Mouse (Mus musculus) lung, postnatal 4 days (tissue): ENCODE measurements around the gene Mical2.

Experiments
- DNase-seq, 2 experiments: peaks; one replicate each; pipeline ENCODE4 v3.0.0; 2021

The Mical2 gene

GRCm38 (mm10) chr7:112369977-112370376 lies 144.3 kb downstream of the Mical2 start:
- DNase-seq = no peak

DNA sequence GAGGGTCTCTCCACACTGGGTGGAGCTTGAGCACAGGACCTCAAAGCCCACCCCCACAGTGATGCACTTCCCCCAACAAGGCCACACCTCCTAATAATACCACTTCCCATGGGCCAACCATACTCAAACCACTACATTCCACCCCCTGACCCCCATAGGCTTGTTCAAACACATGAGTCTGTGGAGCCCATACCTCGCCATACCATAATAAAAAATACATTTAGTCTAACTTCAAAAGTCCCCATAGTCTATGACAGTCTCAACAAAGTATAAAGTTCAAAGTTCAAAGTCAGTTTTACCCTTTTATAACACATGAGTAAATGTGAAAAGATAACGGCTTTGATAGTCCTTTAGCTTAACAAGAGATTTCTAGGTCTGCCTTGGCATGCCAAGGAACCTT lies 145.7 kb downstream of the Mical2 start:
- no peak for DNase-seq

DNA sequence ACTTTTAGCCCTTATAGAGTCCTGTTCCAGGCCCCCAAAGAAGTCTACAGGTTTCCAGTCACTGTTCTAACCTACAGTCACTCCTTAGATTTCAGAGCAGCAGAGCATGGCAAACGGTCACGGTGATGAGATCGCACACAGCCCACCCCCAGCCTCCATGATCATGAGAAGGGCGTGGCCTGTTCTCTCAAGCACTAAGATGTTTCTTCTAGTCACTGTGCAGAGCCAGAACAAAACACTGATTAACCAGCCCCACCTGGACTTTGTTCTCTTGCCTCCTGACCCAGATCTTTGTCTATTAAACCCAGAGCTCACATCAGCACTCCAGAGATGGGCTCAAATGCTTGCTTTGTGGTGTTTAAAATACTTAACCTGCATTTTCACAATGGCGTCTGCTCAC lies 148.4 kb downstream of the Mical2 start:
- DNase-seq = no peak

GRCm38 (mm10) chr7:112375062-112375461 lies 149.4 kb downstream of the Mical2 start:
- DNase-seq = no peak

GRCm38 (mm10) chr7:112375900-112376299 lies 150.2 kb downstream of the Mical2 start:
- peak; percentile 39 to 67 for DNase-seq

DNA sequence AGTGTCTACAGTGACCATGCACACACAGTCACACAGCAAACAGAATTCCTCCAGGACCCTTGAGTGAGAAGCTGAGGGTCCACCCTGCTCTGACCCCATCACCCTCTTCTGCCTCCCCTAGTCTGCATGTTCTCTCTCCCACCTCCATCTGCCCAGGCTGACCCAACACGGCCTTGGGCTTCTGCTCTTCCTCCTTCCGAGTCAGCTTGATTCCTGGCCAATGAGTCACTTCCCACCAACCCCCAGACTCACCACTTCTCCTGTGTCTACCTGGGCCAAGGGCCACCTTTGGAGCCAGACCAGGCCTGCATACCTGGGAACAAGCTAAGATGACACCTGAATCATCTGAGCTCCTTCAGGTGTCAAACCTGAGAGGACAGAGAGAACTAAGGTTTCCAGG lies 151.0 kb downstream of the Mical2 start:
- DNase-seq = no peak

DNA sequence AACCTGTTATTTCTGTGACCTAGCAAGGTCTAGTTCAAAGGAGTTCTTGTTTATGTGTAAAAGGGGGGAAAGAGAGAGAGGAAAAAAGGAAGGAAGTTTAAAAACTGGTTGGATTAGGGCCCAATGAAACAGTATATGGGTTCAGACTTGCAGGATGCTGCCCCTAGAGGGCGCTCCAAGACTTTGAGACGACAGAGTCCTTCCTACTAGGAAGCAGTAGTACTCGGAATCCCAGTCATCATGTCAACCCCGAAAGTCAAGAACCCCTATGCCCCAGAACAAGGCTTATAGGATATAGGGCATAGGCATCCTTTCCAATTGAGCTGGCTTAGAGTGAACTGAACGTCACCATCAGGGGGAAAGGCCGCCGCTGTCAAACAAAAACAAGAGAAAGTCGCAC lies 151.7 kb downstream of the Mical2 start:
- DNase-seq = peak; percentile 70 to 82

DNA sequence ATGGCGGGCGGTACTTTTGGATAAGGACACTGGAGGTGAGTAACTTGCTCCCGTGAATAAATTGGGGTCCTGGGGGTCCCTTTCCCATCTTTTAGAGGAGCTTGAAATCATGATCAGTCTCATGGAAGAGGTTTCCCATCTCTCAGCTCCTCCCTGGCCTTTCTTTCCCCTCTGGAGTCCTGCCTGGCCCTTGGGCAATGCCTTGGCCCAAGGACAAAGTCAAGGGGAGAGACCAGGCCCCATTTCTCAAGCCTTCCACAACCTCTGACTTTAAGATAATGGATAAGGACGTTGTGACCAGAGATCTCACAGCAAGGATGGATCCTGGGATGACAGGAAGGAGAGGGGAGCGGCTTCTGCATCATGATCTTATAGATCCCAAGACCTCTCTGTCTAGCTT lies 152.4 kb downstream of the Mical2 start:
- DNase-seq = no peak

DNA sequence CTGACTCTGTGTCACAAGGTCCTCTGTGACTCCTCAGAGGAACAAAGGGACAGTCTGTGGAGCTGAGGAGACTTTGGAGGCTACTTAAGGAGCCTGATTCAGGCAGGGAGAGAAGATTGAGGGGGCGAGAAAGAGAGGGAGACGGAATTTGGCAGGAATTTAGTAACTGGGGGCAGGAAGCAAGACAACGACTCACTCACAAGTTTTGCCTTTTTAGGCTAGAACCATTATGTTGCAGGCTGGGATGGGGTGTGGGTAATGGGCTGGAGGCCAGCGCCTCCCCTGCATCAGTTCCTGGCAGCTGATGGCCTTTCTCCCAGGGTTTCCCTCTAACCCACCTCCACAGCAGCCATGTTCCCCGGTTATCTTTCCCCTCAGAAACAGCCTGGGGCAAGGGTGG lies 152.8 kb downstream of the Mical2 start:
- DNase-seq = peak; percentile 26 to 59

GRCm38 (mm10) chr7:112386521-112386920 lies 160.9 kb downstream of the Mical2 start:
- no peak for DNase-seq

- DNase-seq = no peak
Measured at GRCm38 (mm10) chr7:112387876-112388275, 162.2 kb downstream of the Mical2 start.

- DNase-seq = no peak
Measured at GRCm38 (mm10) chr7:112388363-112388875, 162.8 kb downstream of the Mical2 start.

DNA sequence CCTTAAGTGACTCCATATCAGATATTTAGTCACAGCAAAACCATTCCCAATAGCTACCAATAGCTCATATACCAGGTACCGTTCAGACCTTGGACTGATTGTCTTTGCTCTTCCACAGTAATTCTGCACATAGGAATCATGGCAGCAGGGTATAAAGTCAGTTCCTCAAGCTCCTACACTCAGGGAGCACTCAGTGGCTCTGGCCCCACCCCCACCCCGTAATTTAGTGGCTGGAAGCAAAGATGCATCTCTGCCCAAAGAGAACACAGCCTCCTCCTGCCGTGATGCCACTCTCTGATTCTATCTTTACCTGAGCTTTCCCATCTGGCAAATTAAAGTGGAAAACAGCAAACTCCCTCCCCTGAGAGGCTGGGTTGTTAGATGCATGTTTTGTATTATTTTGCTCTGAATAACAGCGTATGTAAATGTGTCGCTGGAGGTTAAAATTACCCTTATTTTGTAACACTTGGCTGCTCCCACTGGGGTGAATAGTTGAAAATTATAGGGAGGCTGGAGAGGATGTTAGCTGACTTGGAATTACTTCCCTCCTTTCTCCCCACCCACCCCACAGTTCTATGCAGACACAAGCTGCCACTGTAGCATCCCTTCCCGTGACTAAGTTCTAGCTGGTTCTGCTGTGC lies 164.1 kb downstream of the Mical2 start:
- DNase-seq = no peak

GRCm38 (mm10) chr7:112390252-112390936 lies 164.7 kb downstream of the Mical2 start:
- DNase-seq = peak in 1 of 2 experiments; percentile 14

DNA sequence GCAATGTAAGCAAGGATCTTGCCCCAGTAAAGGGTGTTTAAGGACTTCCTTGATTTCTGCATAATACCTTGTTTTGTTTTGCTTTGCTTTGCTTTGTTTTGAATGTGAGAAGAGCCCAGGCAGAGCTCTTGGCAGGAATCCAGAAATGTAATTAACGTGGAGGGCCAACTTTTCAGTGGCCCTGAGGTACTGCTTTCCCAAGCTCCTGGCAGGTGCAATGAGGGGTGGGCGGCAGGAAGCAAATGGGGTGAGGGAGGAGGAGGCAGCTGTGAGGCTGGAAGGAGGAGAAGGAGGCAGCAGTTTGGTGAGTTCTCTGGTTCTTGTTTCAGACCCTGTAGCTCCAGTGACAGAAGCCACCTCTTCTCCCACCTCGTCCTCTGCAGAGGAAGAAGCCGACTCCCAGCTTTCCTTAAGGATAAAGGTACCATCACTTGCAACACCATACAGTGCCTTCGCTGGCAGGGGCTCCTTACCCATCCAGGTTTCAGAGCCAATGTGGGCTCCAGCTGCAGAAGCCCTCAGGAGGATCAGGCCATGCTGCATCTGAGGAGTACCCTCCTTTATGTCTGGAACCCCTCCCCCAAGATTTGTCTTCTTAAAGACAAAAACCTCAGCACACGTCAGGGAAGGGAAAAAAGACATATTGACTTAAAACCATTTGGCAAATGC lies 165.4 kb downstream of the Mical2 start:
- no peak for DNase-seq

DNA sequence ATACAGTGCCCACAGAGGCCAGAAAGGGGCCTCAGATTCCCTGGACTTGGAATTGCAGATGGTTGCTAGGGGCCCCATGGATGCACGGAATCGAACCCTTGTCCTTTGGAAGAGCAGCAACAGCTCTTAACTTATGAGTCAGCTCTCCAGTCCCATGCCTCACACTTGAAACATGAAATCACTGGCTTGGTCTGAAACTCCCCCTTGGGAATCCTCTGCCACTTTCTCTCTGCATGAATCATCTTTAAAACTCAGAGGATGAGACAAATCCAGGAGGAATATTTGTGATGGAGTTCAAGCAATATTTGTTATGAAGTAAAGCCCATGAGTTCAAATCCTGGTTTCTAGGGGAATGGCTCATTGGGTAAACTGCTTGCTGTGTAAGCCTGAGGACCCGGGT lies 172.1 kb downstream of the Mical2 start:
- no peak for DNase-seq

DNA sequence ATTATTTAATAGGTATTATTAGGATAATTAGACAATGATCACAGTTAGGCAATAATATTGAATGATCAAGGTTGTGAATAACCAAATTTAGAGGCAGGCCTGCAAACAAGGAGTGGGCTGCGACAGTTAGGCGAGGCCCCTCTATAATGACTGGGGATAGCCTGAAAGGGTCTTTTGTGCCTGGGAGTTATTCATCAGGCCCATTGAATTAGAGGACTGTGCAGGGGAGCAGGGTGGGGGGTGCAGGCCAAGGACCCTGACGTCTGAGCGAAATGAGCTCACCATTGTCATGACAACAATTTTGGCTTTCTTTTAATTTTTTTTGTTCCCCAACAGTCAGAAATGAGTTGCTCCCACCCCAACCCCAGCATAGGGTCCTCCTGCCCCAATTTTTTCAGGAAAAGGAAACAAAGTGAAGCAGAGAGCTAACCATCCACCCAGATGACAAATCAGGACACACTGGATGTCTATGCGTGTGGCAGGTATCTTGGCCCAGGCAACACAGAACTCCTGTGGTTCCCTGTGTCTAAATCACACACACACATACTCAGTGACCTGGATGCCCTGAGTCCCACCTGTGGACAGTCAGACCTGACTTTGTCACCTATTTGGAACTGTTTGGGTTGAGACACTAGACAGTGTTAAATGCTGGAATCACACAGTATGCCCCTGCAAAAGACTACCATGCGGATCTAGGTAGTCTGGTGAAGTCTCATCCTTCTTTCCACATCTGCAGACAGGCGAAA lies 173.9 kb downstream of the Mical2 start:
- DNase-seq = no peak

GRCm38 (mm10) chr7:112400175-112400574 lies 174.5 kb downstream of the Mical2 start:
- DNase-seq = peak; percentile 79 to 83

DNA sequence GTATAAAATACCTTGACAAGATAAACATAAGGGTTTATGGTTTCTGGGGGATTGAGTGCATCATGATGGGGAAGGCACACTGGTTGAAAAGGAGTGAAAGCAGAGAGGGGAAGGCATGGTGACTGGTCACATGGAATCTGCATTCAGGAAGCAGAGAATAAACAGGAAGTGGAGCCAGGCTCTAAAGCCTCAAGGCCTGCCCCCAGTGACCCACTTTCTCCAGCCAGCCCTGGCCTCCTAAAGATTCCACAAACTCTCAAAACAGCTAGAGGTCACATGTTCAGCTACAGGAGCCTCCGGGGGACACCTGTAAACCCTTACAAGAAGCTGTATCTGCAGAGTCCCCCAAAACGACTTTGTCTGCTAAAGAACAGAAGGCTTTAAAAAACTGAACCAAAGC lies 179.4 kb downstream of the Mical2 start:
- no peak for DNase-seq

- DNase-seq = no peak
Measured at GRCm38 (mm10) chr7:112405578-112405977, 179.9 kb downstream of the Mical2 start.

DNA sequence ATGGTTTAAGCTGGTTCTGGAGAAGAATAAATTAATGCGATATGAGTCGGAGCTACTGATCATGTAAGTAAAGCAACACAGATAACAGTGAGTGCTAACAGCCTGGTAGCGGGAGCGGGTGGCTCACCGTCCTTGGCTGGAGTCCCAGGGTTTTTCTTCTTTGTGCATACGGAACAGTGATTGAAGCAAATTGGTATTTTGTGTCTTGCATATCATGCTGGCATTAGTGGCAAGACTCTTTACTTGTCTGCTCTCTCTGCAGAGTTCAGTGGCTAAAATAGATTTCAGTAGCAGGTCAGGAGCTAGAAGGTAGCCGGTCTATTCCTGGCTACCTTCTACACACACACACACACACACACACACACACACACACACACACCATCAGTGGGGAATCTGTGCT lies 181.9 kb downstream of the Mical2 start:
- DNase-seq = no peak

DNA sequence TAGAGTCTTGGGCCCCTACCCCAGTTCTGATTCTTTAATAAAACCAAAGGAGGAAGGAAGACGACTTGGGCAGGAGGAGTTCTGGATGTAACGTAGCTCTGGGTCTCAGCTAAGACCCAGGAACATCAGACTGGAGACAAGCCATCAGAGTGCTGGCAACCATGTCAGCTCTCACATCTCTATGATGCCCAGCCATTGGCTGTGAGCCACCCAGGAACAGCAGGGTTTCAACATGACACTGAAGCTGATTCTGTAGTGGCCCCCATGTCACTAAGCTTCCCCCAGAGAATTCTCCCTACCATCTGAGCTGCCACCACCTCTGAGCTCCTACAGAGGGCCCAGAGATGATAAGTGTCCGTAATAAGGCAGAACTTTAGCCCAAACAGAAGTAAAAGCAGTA lies 184.3 kb downstream of the Mical2 start:
- no peak for DNase-seq

GRCm38 (mm10) chr7:112413286-112413685 lies 187.6 kb downstream of the Mical2 start:
- DNase-seq = no peak
